Mouse (Mus musculus) ZHBTc4 (cell line): ENCODE data around the gene Eif4g1.

ENCODE experiments used
- DNase-seq: peaks from one replicate; pipeline ENCODE4 v3.0.0-alpha.2; 2011; ENCODE audit warnings: low read depth, low spot score

Gene Eif4g1

DNA sequence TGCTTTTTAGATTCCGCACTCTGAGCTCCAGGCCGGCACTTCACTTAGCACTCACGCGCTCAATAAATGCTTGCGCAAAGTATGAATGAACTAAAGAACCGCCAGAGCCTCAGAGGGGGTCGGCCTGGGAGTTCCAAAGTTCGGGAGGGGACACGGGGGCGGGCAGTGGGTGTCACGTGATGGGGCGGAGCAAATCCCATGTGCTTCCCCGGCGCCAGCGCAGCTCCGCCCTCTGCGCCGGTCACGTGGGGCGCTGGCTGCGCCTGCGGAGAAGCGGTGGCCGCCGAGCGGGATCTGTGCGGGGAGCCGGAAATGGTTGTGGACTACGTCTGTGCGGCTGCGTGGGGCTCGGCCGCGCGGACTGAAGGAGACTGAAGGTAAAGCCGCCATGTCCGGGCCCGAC lies 4.4 kb downstream of the Eif4g1 start:
- DNase-seq, result peak; percentile 98

DNA sequence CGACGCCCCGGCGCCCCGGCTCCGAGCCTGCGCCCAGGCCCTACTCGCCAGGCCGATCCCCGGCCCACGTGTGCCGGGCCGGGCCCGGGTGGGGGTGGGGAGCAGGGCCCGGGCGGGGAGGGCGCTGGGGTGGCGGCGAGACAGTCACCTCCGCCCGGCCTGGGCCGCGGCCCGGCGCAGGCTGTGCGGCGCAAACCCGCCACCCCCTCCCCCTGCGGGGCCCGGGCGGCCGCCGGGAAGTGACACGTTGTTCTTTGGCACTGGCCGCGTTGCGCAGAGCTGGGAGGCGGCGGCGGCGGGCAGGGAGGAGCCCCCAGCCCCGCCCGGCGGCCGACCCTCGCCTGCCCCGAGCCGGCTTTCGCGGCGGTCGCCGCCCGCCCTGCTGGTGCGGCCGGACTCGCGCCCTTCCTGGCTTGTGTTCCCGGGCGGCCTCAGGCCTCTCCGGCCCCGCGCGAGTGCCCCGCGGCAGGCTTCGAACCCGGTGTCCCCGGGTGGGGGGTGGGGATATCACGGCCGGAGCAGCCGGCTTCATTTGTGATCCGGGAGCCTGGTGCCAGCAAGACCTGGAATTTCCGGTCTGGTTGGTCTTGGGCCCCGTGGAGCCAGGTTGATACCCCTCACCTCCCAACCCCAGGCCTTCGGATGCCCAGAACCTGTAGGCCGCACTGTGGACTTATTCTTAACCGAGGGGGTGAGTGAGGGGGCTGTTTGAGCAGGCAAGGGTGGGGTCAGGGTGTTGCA lies 5.0 kb downstream of the Eif4g1 start:
- peak; percentile 35 for DNase-seq

DNA sequence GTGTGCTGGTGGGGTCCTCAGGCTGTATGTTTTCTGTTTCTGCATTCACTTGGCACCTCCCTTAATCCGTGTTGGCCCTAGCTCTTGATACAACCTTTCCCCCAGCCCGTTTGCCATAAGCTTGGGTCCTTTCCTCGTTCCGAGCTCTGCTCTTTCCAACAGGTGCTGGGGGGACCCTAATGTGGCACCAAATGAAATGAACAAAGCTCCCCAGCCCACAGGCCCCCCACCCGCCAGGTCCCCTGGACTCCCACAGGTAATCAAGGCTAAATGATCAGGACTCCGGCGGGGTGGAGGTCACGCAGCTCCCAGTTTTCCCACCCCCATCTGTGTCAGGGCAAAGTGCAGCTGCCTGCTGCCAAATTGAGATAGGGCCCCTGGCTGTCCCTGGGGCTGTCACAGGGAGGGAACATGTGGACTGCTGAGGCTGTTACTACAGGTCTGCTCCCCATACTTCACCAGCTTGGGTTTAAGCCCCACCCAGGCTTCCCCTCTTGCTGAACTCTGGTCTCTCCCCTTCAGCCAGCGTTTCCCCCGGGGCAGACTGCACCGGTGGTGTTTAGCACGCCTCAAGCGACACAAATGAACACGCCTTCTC lies 5.7 kb downstream of the Eif4g1 start:
- DNase-seq, result peak; percentile 81

DNA sequence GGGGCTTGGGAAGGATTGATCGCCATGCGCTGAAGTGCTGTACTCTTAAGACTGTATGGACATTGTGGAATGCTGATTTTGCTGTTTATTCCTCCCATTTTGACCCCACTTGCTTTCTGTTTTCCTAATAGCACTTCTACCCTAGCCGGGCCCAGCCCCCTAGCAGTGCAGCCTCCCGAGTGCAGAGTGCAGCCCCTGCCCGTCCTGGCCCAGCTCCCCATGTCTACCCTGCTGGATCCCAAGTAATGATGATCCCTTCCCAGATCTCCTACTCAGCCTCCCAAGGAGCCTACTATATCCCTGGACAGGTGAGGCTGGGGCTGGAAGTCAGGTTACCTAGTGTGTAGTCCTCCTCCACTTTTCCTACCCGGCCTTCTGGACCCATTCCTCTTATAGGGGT lies 7.1 kb downstream of the Eif4g1 start:
- DNase-seq, result no peak

DNA sequence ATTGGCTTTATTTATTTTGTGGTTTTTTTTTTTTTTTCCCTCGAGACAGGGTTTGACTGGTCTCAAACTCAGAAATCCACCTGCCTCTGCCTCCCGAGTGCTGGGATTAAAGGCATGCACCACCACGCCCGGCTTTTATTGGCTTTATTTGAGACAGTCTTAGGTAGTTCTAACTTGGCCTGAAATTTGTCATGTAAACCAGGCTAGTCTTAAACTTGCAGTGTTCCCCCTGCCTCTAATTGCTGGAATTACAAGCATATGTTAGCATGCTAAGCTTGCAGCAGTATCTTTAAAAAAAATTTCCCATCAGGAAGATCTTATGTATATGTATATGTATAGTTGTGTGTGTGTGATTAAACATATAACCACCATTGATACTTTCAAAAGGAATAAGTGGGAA lies 8.6 kb downstream of the Eif4g1 start:
- DNase-seq, result peak; percentile 36

DNA sequence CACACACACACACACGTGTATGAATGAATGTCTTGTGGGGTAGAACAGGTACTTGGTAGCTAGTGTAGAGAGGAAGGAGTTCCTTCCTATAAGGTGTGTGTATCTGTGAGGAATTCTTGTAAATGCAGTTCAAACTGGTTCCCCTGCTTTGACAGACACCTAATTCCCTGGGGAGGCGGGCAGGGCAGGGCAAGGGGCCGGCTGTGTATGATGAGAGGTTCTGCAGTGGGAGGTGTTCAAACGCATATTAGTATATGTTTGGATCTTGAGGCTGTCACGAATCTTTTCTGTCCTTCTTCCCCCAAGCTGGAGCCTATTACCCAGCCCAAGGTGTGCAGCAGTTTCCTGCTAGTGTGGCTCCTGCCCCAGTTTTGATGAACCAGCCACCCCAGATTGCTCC lies 9.3 kb downstream of the Eif4g1 start:
- peak; percentile 56 for DNase-seq

DNA sequence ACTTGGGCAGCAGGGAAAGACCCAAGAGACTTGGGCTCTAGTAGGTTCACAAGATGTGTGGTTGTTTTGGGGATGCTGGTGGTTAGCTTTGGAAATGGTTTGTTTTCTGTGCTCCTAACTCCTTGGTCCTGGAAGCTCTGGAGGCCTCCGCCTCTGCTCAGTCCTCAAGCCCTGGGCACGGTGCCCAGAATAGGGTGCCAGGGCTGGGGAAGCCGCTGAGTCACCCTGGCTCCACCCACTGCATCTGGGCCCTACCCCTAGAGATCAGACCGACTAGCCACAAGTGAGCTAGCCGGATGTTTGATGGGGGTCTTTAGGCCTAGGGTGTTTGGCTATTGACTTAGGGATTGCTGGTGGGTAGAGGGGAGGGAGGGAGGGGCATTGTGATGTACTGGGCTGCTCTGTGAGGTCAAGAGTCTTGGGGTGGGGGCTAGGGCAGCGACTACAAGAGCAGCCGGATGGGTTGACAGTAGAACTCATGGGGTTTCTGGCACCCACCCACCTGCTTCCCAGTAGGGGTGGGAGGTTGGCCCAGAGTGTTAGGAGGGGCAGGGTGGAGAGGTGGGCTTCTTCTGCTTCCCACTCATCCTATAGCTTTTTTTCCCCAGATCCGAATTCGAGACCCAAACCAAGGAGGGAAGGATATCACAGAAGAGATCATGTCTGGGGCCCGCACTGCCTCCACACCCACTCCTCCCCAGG lies 10.0 kb downstream of the Eif4g1 start:
- no peak for DNase-seq

DNA sequence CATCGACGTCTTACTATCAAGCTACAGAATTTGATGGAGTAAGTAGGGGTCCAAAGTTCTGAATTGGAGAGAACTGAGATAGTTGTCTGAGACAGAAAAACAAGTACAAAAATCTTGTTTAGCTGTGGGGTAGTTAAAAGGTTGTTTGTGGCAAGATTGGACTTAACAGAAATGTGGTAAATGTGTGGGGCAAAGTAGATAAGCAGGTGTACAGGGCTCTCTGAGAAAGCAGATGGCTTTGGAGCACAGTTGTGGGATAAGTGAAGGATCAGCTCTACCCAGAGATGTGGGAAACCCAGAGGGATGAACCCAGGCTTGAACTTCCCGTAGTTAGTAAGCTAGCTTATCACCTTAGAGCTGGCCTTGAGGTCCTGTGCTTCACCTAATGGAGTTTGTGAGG lies 22.7 kb downstream of the Eif4g1 start:
- DNase-seq, result no peak

DNA sequence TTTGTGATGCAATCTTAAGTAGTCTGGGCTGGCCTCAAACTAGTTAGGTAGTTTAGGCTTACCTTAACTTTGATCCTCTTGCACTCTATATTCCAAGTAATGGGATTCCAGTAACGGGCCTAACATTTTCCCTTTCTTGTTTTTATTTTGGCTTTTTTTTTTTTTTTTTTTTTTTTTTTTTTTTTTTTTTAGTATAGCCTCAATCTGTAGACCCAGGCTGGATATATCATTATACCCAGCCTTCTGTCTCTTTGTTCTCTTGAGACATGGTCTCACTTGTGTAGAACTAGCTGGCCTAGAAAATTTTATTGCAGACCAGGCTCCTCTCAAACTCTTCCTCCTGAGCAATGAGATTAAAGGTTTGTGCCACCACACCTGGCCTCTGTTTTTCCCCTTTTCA lies 23.5 kb downstream of the Eif4g1 start:
- no peak for DNase-seq

DNA sequence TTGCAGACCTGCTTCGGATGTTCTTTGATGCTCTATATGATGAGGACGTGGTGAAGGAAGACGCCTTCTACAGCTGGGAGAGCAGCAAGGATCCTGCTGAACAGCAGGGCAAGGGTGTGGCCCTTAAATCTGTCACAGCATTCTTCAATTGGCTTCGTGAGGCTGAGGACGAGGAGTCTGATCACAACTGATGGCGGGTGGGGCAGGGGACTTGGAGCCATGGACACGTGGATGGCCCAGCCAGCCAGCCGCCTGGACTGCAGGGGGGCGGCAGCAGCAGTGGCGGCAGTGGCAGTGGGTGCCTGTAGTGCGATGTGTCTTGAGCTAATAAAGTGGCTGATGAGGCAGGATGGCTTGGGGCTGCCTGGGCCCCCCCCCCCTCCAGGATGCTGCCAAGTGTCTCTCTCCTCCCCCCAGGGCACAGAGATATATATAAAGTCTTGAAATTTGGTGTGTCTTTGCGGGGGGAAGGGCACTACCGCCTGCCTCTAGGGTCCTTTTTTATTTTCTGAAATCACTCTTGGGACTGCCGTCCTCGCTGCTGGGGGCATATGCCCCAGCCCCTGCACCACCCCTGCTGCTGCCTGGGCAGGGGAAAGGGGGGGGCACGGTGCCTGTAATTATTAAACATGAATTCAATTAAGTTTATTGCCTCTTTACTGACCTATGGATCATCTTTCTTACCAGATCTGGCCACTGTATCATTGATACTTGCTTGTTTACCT lies 24.3 kb downstream of the Eif4g1 start:
- peak; percentile 68 for DNase-seq

DNA sequence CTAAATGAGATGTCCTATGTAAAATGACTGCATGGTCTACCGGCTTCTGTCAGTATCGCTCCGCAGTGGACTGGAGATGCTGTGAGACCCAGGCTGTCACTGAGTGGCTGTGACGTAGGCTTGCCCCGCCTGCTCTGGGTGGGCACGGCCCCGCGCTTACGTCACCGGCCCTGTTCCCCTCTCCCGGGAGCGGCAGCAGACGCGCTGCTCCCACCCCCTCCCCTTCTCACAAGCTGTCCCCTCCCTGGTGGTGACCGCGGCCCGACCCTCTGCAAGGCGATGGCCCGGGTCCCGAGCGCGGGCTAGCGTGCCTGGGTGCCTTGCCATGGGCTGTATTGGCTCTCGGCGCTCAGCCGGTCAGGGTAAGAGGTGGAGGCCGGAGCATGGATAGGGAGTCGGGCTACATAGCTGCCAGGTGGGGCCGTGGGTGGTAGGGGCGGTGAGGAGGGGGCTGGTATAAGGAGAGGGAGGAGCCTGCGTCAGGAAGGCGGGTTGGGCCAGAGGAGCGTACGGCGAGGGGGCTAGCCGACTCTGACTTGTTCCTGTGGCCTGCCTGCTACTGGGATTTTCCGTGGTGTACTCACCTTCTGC lies 25.1 kb downstream of the Eif4g1 start, which contains the start of gene Fam131a:
TSS of gene Fam131a (plus strand) at position 131 of the 591 bp plus-strand sequence.
- DNase-seq, result peak; percentile 85

DNA sequence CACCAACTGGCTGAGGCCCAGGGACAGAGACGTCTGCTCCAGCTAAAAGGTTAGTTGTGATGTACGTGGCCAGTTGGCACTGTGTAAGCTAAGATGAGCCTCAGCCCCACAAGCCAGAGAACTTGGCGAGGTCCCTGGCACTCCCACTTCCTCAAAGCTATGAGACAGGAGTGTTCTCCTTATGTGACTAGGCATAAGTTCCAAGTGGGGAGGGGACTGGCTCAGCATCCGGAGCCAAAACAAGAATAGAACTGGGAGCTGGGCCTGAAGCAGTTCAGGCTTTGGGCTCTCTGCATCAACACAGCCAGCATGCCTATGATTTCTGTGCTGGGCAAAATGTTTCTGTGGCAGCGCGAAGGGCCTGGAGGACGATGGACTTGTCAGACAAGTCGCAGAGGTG lies 26.7 kb downstream of the Eif4g1 start:
- no peak for DNase-seq

DNA sequence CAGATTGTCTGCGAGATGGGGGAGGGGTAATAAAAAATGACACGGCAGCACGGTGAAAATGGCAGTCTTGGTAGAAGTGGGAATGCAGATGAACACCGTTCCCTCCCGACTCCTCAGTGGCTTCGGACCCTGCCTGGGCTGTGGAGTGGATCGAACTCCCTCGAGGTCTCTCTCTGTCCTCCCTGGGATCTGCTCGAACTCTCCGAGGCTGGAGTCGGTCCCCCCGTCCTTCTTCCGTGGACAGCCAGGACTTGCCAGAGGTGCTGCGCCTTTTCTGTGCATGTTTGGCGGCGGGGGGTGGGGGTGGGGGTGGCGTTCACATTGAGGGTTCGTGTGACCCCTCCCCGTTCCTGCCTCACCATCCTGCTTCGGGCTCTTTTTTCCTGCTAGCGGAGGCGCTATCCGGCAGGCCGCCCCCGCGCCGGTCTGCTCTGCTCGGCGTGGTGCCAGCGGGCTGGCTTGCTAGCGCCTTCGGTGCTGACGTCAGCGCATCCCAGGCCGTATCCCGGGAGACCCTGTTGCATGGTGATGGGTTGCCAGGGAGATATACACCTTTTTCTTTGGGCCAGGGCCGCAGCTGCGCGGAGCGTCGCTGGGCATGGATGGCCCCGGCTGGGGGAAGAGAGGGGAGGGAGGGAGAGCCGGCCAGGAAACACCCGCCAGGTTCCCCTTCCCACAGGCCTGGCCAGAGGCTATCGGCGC lies 27.7 kb downstream of the Eif4g1 start:
- DNase-seq, result peak; percentile 75

DNA sequence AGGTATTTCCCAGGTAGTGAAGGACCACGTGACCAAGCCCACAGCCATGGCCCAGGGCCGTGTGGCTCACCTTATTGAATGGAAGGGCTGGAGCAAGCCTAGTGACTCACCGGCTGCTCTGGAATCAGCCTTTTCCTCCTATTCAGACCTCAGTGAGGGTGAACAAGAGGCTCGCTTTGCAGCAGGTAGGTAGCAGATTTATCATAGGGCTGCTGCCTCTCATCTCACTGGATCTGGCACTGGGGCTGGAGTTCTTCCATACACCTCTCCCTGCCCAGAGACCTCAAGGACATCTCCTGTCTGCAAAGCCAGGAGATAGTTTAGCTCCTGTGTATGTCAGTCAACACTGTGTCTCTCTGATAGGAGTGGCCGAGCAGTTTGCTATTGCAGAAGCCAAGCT lies 31.2 kb downstream of the Eif4g1 start:
- no peak for DNase-seq

DNA sequence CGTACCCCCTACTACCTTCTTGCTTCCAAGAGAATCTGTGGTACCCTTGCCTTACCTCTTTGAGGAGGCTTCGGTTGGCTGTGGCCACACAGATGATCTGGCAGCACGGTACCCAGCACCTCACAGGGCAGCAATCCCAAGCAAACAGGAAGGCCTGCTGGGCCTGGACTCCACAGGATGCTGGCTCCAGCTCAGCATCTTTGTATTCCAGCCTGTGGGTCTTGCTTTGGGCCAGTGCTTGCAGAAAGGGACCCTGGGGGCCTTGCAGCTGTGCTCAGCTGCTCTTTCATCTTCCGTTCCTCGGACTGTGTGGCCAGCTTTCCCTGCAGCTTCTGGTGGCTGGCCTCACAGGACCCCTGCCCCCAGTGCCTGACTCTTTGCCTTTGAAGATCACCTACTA lies 31.9 kb downstream of the Eif4g1 start:
- DNase-seq, result no peak

DNA sequence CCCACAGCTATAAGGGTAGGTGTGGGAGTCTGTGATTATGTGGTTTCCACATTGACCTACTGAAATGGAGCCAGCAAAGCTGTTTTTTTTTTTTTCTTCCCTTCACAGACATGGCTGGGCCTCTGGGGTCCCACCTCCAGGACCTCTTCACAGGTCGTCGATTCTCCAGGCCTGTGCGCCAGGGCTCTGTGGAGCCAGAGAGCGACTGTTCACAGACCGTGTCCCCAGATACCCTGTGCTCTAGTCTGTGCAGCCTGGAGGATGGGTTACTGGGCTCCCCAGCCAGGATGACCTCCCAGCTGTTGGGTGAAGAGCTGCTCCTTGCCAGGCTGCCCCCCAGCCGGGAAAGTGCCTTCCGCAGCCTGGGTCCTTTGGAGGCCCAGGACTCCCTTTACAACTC lies 33.2 kb downstream of the Eif4g1 start:
- no peak for DNase-seq

DNA sequence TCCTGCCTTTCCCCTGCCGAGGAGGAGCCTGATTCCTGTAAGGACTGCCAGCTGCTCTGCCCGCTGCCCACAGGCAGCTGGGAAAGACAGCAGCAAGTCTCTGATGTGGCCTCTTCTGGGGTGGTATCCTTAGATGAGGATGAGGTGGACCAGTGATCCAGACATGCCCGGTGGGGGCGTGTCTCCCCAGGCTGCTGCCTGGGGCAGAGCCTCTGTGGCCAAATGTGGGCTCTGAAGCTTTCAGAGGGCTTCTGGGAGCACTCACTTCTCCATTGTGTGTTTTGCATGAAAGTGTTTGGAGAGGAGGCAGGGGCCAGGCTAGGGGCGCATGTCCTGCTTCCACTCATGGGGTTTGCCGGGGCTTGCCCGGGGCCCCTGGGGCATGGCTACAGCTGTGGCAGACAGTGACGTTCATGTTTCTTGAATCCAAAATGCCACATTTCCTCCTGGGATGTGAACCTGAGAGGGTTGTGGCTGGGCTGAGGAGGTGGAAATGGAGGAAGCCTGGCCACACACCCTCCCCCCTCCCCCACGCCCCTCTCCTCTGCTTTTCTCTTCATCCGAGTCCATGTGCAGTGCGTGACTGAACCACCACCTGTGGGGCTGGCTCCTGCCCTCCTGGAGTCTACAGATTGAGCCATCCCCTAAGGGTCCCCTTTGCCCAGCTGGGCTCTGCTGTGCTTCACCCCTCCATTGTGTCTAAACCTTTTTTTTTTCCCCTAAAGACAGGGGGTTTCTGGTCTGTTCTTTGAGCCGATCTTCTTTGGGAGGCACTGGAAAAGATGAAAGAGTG lies 33.8 kb downstream of the Eif4g1 start:
- DNase-seq, result peak; percentile 64

DNA sequence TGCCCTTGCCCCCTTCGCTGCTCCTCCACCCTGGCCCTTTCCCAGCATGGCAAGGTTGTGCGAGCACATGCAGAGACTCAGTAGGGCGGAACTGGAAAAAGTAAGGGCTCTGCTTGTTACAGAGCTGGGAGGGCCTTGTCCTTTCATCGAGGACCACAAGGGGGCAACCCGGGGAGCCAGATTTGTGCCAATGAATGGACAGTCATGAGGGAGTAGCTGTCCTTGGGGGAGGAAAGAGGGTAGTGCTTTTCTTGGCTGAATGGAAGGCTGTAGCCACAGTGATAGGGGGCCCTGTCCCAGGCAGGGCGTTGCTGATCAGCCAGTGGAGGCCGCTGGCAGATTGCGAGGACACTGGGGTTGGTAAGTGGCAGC lies 34.4 kb downstream of the Eif4g1 start:
- peak; percentile 89 for DNase-seq

DNA sequence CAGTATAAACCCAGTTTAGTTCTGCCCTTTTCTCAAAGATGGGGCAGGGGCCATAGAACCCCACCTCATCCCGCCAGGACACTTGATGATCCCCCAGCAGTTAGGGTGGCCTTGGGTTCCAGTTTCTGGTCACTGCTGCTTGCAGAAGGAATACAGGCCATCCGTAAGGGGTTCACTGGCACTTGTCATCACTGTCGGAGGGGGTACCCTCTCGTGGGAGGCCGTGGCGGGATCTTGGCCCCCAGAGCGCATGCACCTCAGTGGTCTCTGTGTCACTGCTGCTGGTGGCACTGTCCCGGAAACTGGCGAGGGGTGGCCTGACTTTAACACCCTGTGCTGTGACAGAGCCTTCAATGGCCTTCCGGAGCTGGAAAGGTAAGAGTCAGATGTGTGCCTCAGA lies 35.0 kb downstream of the Eif4g1 start:
- no peak for DNase-seq

DNA sequence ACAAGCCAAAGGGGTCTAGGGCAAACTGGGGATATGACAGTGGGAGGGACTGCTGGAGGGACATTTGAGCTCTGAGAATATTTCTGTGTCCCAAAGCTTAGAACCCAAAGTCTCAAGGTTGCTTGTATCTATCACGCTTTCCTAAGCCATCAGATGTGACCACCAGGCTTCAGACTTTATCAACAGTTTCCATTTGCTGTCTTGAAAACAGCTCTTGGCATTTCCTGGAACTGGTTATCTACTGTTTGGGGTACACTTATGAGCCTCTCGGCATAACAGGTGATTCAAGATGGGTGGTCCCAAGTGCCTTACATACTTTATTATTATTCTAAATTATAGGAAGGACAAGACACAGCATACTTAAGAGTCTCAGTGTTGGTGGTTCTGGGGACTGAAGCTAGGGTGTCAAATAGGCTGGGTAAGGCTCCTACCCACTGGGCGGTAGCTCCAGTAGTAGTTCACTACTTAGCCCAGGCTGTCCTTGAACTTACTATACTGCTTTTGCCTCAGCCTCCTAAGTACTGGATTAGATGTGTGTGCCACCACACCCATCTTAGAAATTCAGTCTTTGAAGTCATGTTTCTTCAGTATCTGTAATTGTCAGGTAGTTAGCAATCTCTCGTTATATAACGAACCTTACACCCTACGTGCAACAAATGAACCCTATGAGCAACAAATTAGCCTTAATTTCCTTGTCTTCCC lies 35.7 kb downstream of the Eif4g1 start:
- DNase-seq, result no peak
